14 mouse cellular contexts compared by ENCODE assay signal in genomic region chr5:119169274-119169673, GRCm38 (mm10).
"Had no signal": no experiment of that assay in that cellular context is flagged by ENCODE, and none has a peak within 500 bp of the region (broad histone marks: within the 10 kb centered on the region; RNA-seq: fewer than 3 reads in every experiment).

No protein-coding gene starts in this region.

- ATAC-seq: liver, postnatal 0 days; lung, postnatal 0 days; midbrain, embryonic 13.5 days; midbrain, embryonic 15.5 days had no signal

- DNase-seq: liver, embryonic 13.5 days; liver, postnatal 0 days; lung, adult 2 months; lung, postnatal 14 days; lung, postnatal 36 days; right cerebral cortex, postnatal 25 days; right cerebral cortex, postnatal 4 days; spleen, adult 18-20 months; thymus, adult 18-20 months; thymus, postnatal 14 days; thymus, postnatal 36 days had no signal
